Mouse (Mus musculus): ENCODE measurements at regions not wholly inside any gene's neighbourhood (a gene's known extent, or its start where the extent isn't known, plus 50 kb on each side); places are given as distances from the start of the nearest gene placed in this dataset.

DNA sequence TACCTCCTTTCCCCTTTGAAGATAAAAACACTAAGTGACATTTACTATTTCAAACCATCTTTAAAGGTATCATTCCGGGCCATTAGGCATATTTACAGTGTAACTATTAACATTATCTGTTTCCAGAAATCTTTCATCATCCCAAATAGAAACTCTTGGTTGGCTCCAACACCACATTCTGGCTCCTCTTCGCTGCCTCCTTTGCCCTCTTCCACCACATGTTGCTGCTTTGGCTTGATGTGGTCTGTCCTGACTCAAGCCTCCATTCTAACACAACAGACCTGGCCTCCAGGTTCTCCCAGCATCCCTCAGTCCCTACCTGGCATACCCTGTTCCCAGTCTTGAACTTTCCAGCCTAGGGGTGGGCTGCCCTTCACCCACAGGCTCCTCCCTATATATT, 56.2 kb upstream of the Znrf2 start:
- Histone ChIP-seq H3K9me3 (ENCODE audit: control insufficient read depth, low read length) (no peaks in the 10 kb centered on the region), H3K4me3 (ENCODE audit: insufficient read depth in 1 of 2, low read depth in 2 of 2, low read length in 2 of 2) (no peak overlapping the region), H3K4me2 (ENCODE audit: low read depth) (no peak overlapping the region), H3K36me3 (replicated peaks; ENCODE audit: control insufficient read depth, insufficient read depth, low read depth) (no peaks in the 10 kb centered on the region), H3K4me1 (replicated peaks; ENCODE audit: control insufficient read depth in 2 of 2, insufficient read depth in 2 of 2, low read length in 1 of 2) (peaks cover 0 to 17% of the 10 kb centered on the region in 2 experiments; a peak in 2 of 4 replicates), H3K9ac (replicated peaks) (no peak overlapping the region), H3K27ac (no peak overlapping the region), H3K27me3 (ENCODE audit: control insufficient read depth, insufficient read depth, low read length) (no peaks in the 10 kb centered on the region)
- TF ChIP-seq EP300 (IDR thresholded peaks at IDR 0.05; ENCODE audit: low read depth) (no peak), CTCF (IDR thresholded peaks at IDR 0.05; ENCODE audit: low read depth) (no peak)
- DNase-seq (ENCODE audit: low read depth in 3 of 3, low spot score in 3 of 3) (no peak), ATAC-seq (ENCODE audit: insufficient read depth) (no peak)
- 32% methylated on average over 2 of the region's 2 CpGs for WGBS (ENCODE audit: insufficient replicate concordance)

GRCm38 (mm10) chr6:54762021-54762420, 54.7 kb upstream of the Znrf2 start:
- ATAC-seq (ENCODE audit: insufficient read depth) (no peak), DNase-seq (ENCODE audit: low read depth in 3 of 3, low spot score in 3 of 3) (no peak)
- no peak overlapping the region for H3K4me2 ChIP-seq (ENCODE audit: low read depth)
- TF ChIP-seq EP300 (IDR thresholded peaks at IDR 0.05; ENCODE audit: low read depth) (no peak), CTCF (IDR thresholded peaks at IDR 0.05; ENCODE audit: low read depth) (no peak)
- H3K4me1 ChIP-seq (replicated peaks; ENCODE audit: control insufficient read depth in 2 of 2, insufficient read depth in 2 of 2, low read length in 1 of 2) = peaks cover 0 to 17% of the 10 kb centered on the region in 2 experiments; a peak in 2 of 4 replicates
- H3K9ac ChIP-seq (replicated peaks) = no peak overlapping the region
- no peak overlapping the region for H3K4me3 ChIP-seq (ENCODE audit: insufficient read depth in 1 of 2, low read depth in 2 of 2, low read length in 2 of 2)
- 41% methylated on average over 5 of the region's 5 CpGs for WGBS (ENCODE audit: insufficient replicate concordance)
- no peaks in the 10 kb centered on the region for H3K27me3 ChIP-seq (ENCODE audit: control insufficient read depth, insufficient read depth, low read length)
- H3K9me3 ChIP-seq (ENCODE audit: control insufficient read depth, low read length) = no peaks in the 10 kb centered on the region
- H3K27ac ChIP-seq = no peak overlapping the region
- no peaks in the 10 kb centered on the region for H3K36me3 ChIP-seq (replicated peaks; ENCODE audit: control insufficient read depth, insufficient read depth, low read depth)

DNA sequence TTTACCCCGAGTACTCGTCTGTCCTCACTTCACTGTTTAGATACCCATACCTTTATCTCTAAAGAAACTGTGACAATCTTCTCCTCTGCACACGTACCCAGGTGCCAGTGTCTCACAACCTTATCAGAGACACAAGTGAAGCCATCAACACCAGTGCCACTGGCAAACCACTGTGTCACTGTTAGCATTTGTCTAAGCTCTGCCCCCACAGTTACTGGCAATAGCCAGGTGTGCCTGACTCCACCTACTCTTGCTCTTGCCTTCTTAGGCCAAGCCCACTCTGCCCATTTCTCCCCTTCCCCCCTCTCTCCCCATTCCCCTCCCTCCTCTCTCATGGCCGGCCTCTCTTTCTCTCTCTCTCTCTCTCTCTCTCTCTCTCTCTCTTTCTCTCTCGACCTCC, 54.2 kb upstream of the Znrf2 start:
- H3K27ac ChIP-seq = no peak overlapping the region
- DNase-seq (ENCODE audit: low read depth in 3 of 3, low spot score in 3 of 3) = no peak
- H3K9ac ChIP-seq (replicated peaks) = no peak overlapping the region
- no peaks in the 10 kb centered on the region for H3K27me3 ChIP-seq (ENCODE audit: control insufficient read depth, insufficient read depth, low read length)
- H3K4me2 ChIP-seq (ENCODE audit: low read depth) = no peak overlapping the region
- no peak for ATAC-seq (ENCODE audit: insufficient read depth)
- 11% methylated on average over 5 of the region's 5 CpGs for WGBS (ENCODE audit: insufficient replicate concordance)
- H3K4me3 ChIP-seq (ENCODE audit: insufficient read depth in 1 of 2, low read depth in 2 of 2, low read length in 2 of 2) = no peak overlapping the region
- H3K9me3 ChIP-seq (ENCODE audit: control insufficient read depth, low read length) = no peaks in the 10 kb centered on the region
- H3K4me1 ChIP-seq (replicated peaks; ENCODE audit: control insufficient read depth in 2 of 2, insufficient read depth in 2 of 2, low read length in 1 of 2) = peaks cover 0 to 14% of the 10 kb centered on the region in 2 experiments; a peak in 2 of 4 replicates
- no peak for TF ChIP-seq EP300 (IDR thresholded peaks at IDR 0.05; ENCODE audit: low read depth)
- no peak for TF ChIP-seq CTCF (IDR thresholded peaks at IDR 0.05; ENCODE audit: low read depth)
- H3K36me3 ChIP-seq (replicated peaks; ENCODE audit: control insufficient read depth, insufficient read depth, low read depth) = no peaks in the 10 kb centered on the region

- ATAC-seq (ENCODE audit: insufficient read depth) (no peak), DNase-seq (ENCODE audit: low read depth in 3 of 3, low spot score in 3 of 3) (no peak)
- Histone ChIP-seq H3K4me2 (ENCODE audit: low read depth) (no peak overlapping the region), H3K9me3 (ENCODE audit: control insufficient read depth, low read length) (no peaks in the 10 kb centered on the region), H3K9ac (replicated peaks) (no peak overlapping the region), H3K4me1 (replicated peaks; ENCODE audit: control insufficient read depth in 2 of 2, insufficient read depth in 2 of 2, low read length in 1 of 2) (peaks cover 0 to 13% of the 10 kb centered on the region in 2 experiments; a peak in 2 of 4 replicates), H3K27ac (no peak overlapping the region), H3K27me3 (ENCODE audit: control insufficient read depth, insufficient read depth, low read length) (no peaks in the 10 kb centered on the region), H3K4me3 (ENCODE audit: insufficient read depth in 1 of 2, low read depth in 2 of 2, low read length in 2 of 2) (no peak overlapping the region), H3K36me3 (replicated peaks; ENCODE audit: control insufficient read depth, insufficient read depth, low read depth) (no peaks in the 10 kb centered on the region)
- WGBS (ENCODE audit: insufficient replicate concordance) = 94% methylated on average over 4 of the region's 4 CpGs
- TF ChIP-seq CTCF (IDR thresholded peaks at IDR 0.05; ENCODE audit: low read depth) (no peak), EP300 (IDR thresholded peaks at IDR 0.05; ENCODE audit: low read depth) (no peak)
Measured at GRCm38 (mm10) chr6:54763669-54764068, 53.0 kb upstream of the Znrf2 start.

GRCm38 (mm10) chr6:54765715-54766114, 51.0 kb upstream of the Znrf2 start:
- Histone ChIP-seq H3K27ac (no peak overlapping the region), H3K4me1 (replicated peaks; ENCODE audit: control insufficient read depth in 2 of 2, insufficient read depth in 2 of 2, low read length in 1 of 2) (peaks cover 0 to 9% of the 10 kb centered on the region in 2 experiments; a peak in 2 of 4 replicates), H3K4me3 (ENCODE audit: insufficient read depth in 1 of 2, low read depth in 2 of 2, low read length in 2 of 2) (no peak overlapping the region), H3K4me2 (ENCODE audit: low read depth) (no peak overlapping the region), H3K36me3 (replicated peaks; ENCODE audit: control insufficient read depth, insufficient read depth, low read depth) (no peaks in the 10 kb centered on the region), H3K9ac (replicated peaks) (no peak overlapping the region), H3K27me3 (ENCODE audit: control insufficient read depth, insufficient read depth, low read length) (no peaks in the 10 kb centered on the region), H3K9me3 (ENCODE audit: control insufficient read depth, low read length) (no peaks in the 10 kb centered on the region)
- TF ChIP-seq EP300 (IDR thresholded peaks at IDR 0.05; ENCODE audit: low read depth) (no peak), CTCF (IDR thresholded peaks at IDR 0.05; ENCODE audit: low read depth) (no peak)
- DNase-seq (ENCODE audit: low read depth in 3 of 3, low spot score in 3 of 3) = no peak
- 38% methylated on average over 2 of the region's 2 CpGs for WGBS (ENCODE audit: insufficient replicate concordance)
- no peak for ATAC-seq (ENCODE audit: insufficient read depth)

All from liver, embryonic 14.5 days (tissue).